Comparison of ENCODE assay signal across 23 mouse cellular contexts in genomic region chr5:139801880-139802279, GRCm38 (mm10). TPM values are rescaled to one million over a fixed set of nuclear protein-coding genes. Genes with fewer than 3 reads are reported as not detected.
DNase-seq lines count a peak whose midpoint lies in the region; ATAC-seq and TF ChIP-seq lines count a peak whose summit lies in the region.
"Had no signal": no experiment of that assay in that cellular context is flagged by ENCODE, and none has a peak within 500 bp of the region (broad histone marks: within the 10 kb centered on the region; RNA-seq: fewer than 3 reads in every experiment).

No protein-coding gene starts in this region.

- H3K27me3 ChIP-seq in embryonic facial prominence, embryonic 13.5 days, result no peaks in the 10 kb centered on the region
- no peaks in the 10 kb centered on the region for H3K27me3 ChIP-seq in embryonic facial prominence, embryonic 10.5 days (replicated peaks; ENCODE audit: low read depth, poor library complexity, severe bottlenecking)
- H3K27me3 ChIP-seq in liver, embryonic 13.5 days, result no peaks in the 10 kb centered on the region
- H3K27me3 ChIP-seq in liver, embryonic 14.5 days (ENCODE audit: control insufficient read depth, insufficient read depth, low read length), result no peaks in the 10 kb centered on the region
- H3K27me3 ChIP-seq in myocyte (ENCODE audit: control insufficient read depth, insufficient read depth, insufficient read length), result no peaks in the 10 kb centered on the region
- no peaks in the 10 kb centered on the region for H3K27me3 ChIP-seq in kidney, adult 2 months (replicated peaks; ENCODE audit: control insufficient read depth, insufficient read depth, low read length)
- 0 out of 2 replicates have a peak, but pooled peaks cover 3% of the 10 kb centered on the region for H3K27me3 ChIP-seq in midbrain, embryonic 10.5 days (ENCODE audit: low read depth, poor library complexity, severe bottlenecking)
- H3K27me3 ChIP-seq: embryonic facial prominence, embryonic 12.5 days; forebrain, embryonic 12.5 days had no signal

- no peak overlapping the region for H3K27ac ChIP-seq in embryonic facial prominence, embryonic 13.5 days
- H3K27ac ChIP-seq in embryonic facial prominence, embryonic 10.5 days (replicated peaks), result no peak overlapping the region
- peak overlapping the region; percentile 100 for H3K27ac ChIP-seq in liver, embryonic 13.5 days
- peak overlapping the region; percentile 95; the same call in 1 of the 2 replicates for H3K27ac ChIP-seq in liver, embryonic 14.5 days
- no peak overlapping the region for H3K27ac ChIP-seq in kidney, adult 2 months (ENCODE audit: insufficient read depth, low read depth, low read length)
- no peak overlapping the region for H3K27ac ChIP-seq in midbrain, embryonic 10.5 days (replicated peaks)
- H3K27ac ChIP-seq: forebrain, embryonic 12.5 days; hindbrain, embryonic 13.5 days; hindbrain, postnatal 0 days had no signal

- no peaks in the 10 kb centered on the region for H3K9me3 ChIP-seq in embryonic facial prominence, embryonic 13.5 days
- no peaks in the 10 kb centered on the region for H3K9me3 ChIP-seq in embryonic facial prominence, embryonic 10.5 days
- no peaks in the 10 kb centered on the region for H3K9me3 ChIP-seq in liver, embryonic 13.5 days (replicated peaks)
- no peaks in the 10 kb centered on the region for H3K9me3 ChIP-seq in liver, embryonic 14.5 days (ENCODE audit: control insufficient read depth, low read length)
- no peaks in the 10 kb centered on the region for H3K9me3 ChIP-seq in midbrain, embryonic 10.5 days (replicated peaks)
- H3K9me3 ChIP-seq: embryonic facial prominence, embryonic 12.5 days; forebrain, embryonic 12.5 days; heart, embryonic 10.5 days; hindbrain, embryonic 13.5 days had no signal

- no peak overlapping the region for H3ac ChIP-seq in myocyte (ENCODE audit: control insufficient read depth, insufficient read length)

- H3K79me2 ChIP-seq in myocyte (ENCODE audit: control insufficient read depth, insufficient read depth), result peaks cover 13% of the 10 kb centered on the region

- TF ChIP-seq CTCF in liver, embryonic 14.5 days (IDR thresholded peaks at IDR 0.05; ENCODE audit: low read depth), result no peak
- no peak for TF ChIP-seq CTCF in kidney, adult 2 months (conservative IDR thresholded peaks at IDR 0.05; ENCODE audit: insufficient read depth, insufficient read length, low read depth, low read length)

- peak overlapping the region; percentile 32; the same call in 1 of the 2 replicates for H3K9ac ChIP-seq in embryonic facial prominence, embryonic 13.5 days
- H3K9ac ChIP-seq in liver, embryonic 13.5 days, result 0 out of 2 replicates have a peak overlapping the region, but pooled peaks have one; percentile 79
- H3K9ac ChIP-seq in liver, embryonic 14.5 days (replicated peaks), result no peak overlapping the region
- H3K9ac ChIP-seq: embryonic facial prominence, embryonic 12.5 days; forebrain, embryonic 12.5 days; forebrain, postnatal 0 days; hindbrain, embryonic 13.5 days had no signal

- peaks cover 30% of the 10 kb centered on the region for H3K4me1 ChIP-seq in embryonic facial prominence, embryonic 13.5 days
- peaks cover 45% of the 10 kb centered on the region for H3K4me1 ChIP-seq in embryonic facial prominence, embryonic 10.5 days
- H3K4me1 ChIP-seq in liver, embryonic 13.5 days (replicated peaks), result peaks cover 97% of the 10 kb centered on the region
- peaks cover 40 to 49% of the 10 kb centered on the region in 2 experiments for H3K4me1 ChIP-seq in liver, embryonic 14.5 days (replicated peaks; ENCODE audit: control insufficient read depth in 2 of 2, insufficient read depth in 2 of 2, low read length in 1 of 2)
- H3K4me1 ChIP-seq in kidney, adult 2 months (ENCODE audit: control insufficient read depth, insufficient read depth, low read length), result peaks cover 8% of the 10 kb centered on the region
- peaks cover 53% of the 10 kb centered on the region for H3K4me1 ChIP-seq in midbrain, embryonic 10.5 days

- H3K4me2 ChIP-seq in embryonic facial prominence, embryonic 13.5 days, result no peak overlapping the region
- no peak overlapping the region for H3K4me2 ChIP-seq in liver, embryonic 13.5 days
- no peak overlapping the region for H3K4me2 ChIP-seq in liver, embryonic 14.5 days (ENCODE audit: low read depth)
- H3K4me2 ChIP-seq in myocyte (ENCODE audit: low read depth), result no peak overlapping the region
- H3K4me2 ChIP-seq: embryonic facial prominence, embryonic 12.5 days; forebrain, embryonic 12.5 days; hindbrain, embryonic 13.5 days had no signal

- WGBS in embryonic facial prominence, embryonic 13.5 days, result 86% methylated on average over 10 of the region's 10 CpGs
- WGBS in embryonic facial prominence, embryonic 10.5 days, result 90% methylated on average over 10 of the region's 10 CpGs
- WGBS in liver, embryonic 13.5 days (ENCODE audit: insufficient replicate concordance), result 88% methylated on average over 10 of the region's 10 CpGs
- WGBS in liver, embryonic 14.5 days (ENCODE audit: insufficient replicate concordance), result 82% methylated on average over 10 of the region's 10 CpGs
- 91% methylated on average over 10 of the region's 10 CpGs for WGBS in kidney, adult 2 months
- WGBS in midbrain, embryonic 10.5 days, result 92% methylated on average over 10 of the region's 10 CpGs

- no peak for DNase-seq in embryonic facial prominence, embryonic 10.5 days (ENCODE audit: low spot score)
- DNase-seq in liver, embryonic 13.5 days, result no peak
- no peak for DNase-seq in liver
- DNase-seq in liver, embryonic 14.5 days (ENCODE audit: low read depth in 3 of 3, low spot score in 3 of 3), result no peak
- no peak for DNase-seq in kidney, adult 2 months
- no peak for DNase-seq in midbrain, embryonic 10.5 days (ENCODE audit: low spot score)
- DNase-seq: adrenal gland, adult 8-10 months; adrenal gland, postnatal 36 days; cerebellum, adult 2 months; cerebellum, postnatal 10 days; embryo, embryonic 11 days; forebrain, postnatal 0 days; gastrocnemius, postnatal 14 days; heart, postnatal 10 days had no signal

- TF ChIP-seq POLR2A in myocyte (IDR thresholded peaks at IDR 0.05; ENCODE audit: insufficient read length, low read depth), result peak; percentile 21
- TF ChIP-seq POLR2A in kidney, adult 2 months (IDR thresholded peaks at IDR 0.05; ENCODE audit: low read depth, low read length), result no peak

- no peak for TF ChIP-seq EP300 in liver, embryonic 14.5 days (IDR thresholded peaks at IDR 0.05; ENCODE audit: low read depth)

- H3K4me3 ChIP-seq in embryonic facial prominence, embryonic 13.5 days, result no peak overlapping the region
- H3K4me3 ChIP-seq in embryonic facial prominence, embryonic 10.5 days, result no peak overlapping the region
- H3K4me3 ChIP-seq in liver, embryonic 13.5 days (replicated peaks), result no peak overlapping the region
- H3K4me3 ChIP-seq in liver, embryonic 14.5 days (ENCODE audit: insufficient read depth in 1 of 2, low read depth in 2 of 2, low read length in 2 of 2), result no peak overlapping the region
- no peak overlapping the region for H3K4me3 ChIP-seq in myocyte
- no peak overlapping the region for H3K4me3 ChIP-seq in kidney, adult 2 months (ENCODE audit: insufficient read depth, low read depth, low read length)
- no peak overlapping the region for H3K4me3 ChIP-seq in midbrain, embryonic 10.5 days
- H3K4me3 ChIP-seq: embryonic facial prominence, embryonic 12.5 days; forebrain, embryonic 12.5 days; heart, embryonic 10.5 days; hindbrain, embryonic 13.5 days had no signal

- H3K36me3 ChIP-seq in embryonic facial prominence, embryonic 13.5 days, result peaks cover 24% of the 10 kb centered on the region
- peaks cover 31% of the 10 kb centered on the region for H3K36me3 ChIP-seq in embryonic facial prominence, embryonic 10.5 days (replicated peaks)
- peaks cover 68% of the 10 kb centered on the region for H3K36me3 ChIP-seq in liver, embryonic 13.5 days
- peaks cover 47% of the 10 kb centered on the region for H3K36me3 ChIP-seq in liver, embryonic 14.5 days (replicated peaks; ENCODE audit: control insufficient read depth, insufficient read depth, low read depth)
- H3K36me3 ChIP-seq in myocyte (ENCODE audit: control insufficient read depth, insufficient read depth), result peaks cover 5% of the 10 kb centered on the region
- H3K36me3 ChIP-seq in kidney, adult 2 months (ENCODE audit: control insufficient read depth, insufficient read depth, low read length), result no peaks in the 10 kb centered on the region; the same call in none of the 2 replicates
- peaks cover 29% of the 10 kb centered on the region for H3K36me3 ChIP-seq in midbrain, embryonic 10.5 days

- ATAC-seq in embryonic facial prominence, embryonic 13.5 days (ENCODE audit: insufficient number of reproducible peaks, insufficient read depth, low FRiP score, low TSS enrichment, low read depth), result no peak
- ATAC-seq in liver, embryonic 13.5 days (ENCODE audit: low read depth), result no peak
- ATAC-seq in liver, embryonic 14.5 days (ENCODE audit: insufficient read depth), result no peak
- ATAC-seq: forebrain, postnatal 0 days; hindbrain, postnatal 0 days had no signal

RNA-seq across cellular contexts. Expression of gene Mafk, which starts 10.6 kb away (rescaled TPM):
- polyA plus RNA-seq in embryonic facial prominence, embryonic 13.5 days (2015; fragmentation: Nextera tagmentation; extraction: Ambion mirVana), result 8.7 and 9.6 TPM in 2 replicates
- polyA plus RNA-seq in embryonic facial prominence, embryonic 10.5 days (2016; fragmentation: Nextera tagmentation; extraction: Ambion mirVana), result 9.2 and 10.5 TPM in 2 replicates
- 41.6 and 44.9 TPM in 2 replicates for polyA plus RNA-seq in liver, embryonic 13.5 days (2015; fragmentation: Nextera tagmentation; extraction: Ambion mirVana)
- polyA plus RNA-seq in liver, embryonic 14.5 days (2012; rRNA removed), result 21.6 and 23.0 TPM in 2 replicates
- polyA plus RNA-seq in liver, embryonic 14.5 days (2014; fragmentation: Nextera tagmentation; extraction: Ambion mirVana), result 20.7 and 22.7 TPM in 2 replicates
- polyA plus RNA-seq in myocyte (2012; fragmentation: generic; extraction: Trizol), result 19.8 TPM
- 20.5 and 22.2 TPM in 2 replicates for polyA plus RNA-seq in kidney, adult 2 months (2012; rRNA removed)
- 9.7 and 9.9 TPM in 2 replicates for polyA plus RNA-seq in midbrain, embryonic 10.5 days (2016; fragmentation: Nextera tagmentation; extraction: Ambion mirVana)

RNA-seq across cellular contexts. Expression of gene Tmem184a, which starts 17.8 kb away (rescaled TPM):
- 2.3 and 2.7 TPM in 2 replicates for polyA plus RNA-seq in embryonic facial prominence, embryonic 13.5 days (2015; fragmentation: Nextera tagmentation; extraction: Ambion mirVana)
- polyA plus RNA-seq in embryonic facial prominence, embryonic 10.5 days (2016; fragmentation: Nextera tagmentation; extraction: Ambion mirVana), result 3.5 and 4.3 TPM in 2 replicates
- polyA plus RNA-seq in liver, embryonic 13.5 days (2015; fragmentation: Nextera tagmentation; extraction: Ambion mirVana), result 0.68 and 0.89 TPM in 2 replicates
- 0.75 TPM in 2 replicates for polyA plus RNA-seq in liver, embryonic 14.5 days (2012; rRNA removed)
- 0.90 and 1.2 TPM in 2 replicates for polyA plus RNA-seq in liver, embryonic 14.5 days (2014; fragmentation: Nextera tagmentation; extraction: Ambion mirVana)
- polyA plus RNA-seq in myocyte (2012; fragmentation: generic; extraction: Trizol), result 7.2 TPM
- polyA plus RNA-seq in kidney, adult 2 months (2012; rRNA removed), result 69.7 and 90.2 TPM in 2 replicates
- 0.84 and 1.2 TPM in 2 replicates for polyA plus RNA-seq in midbrain, embryonic 10.5 days (2016; fragmentation: Nextera tagmentation; extraction: Ambion mirVana)

RNA-seq across cellular contexts. Expression of gene Gm26938, which starts 24.3 kb away (rescaled TPM):
- polyA plus RNA-seq in embryonic facial prominence, embryonic 13.5 days (2015; fragmentation: Nextera tagmentation; extraction: Ambion mirVana), result 0.90 TPM in 1 of 2 replicates, not detected in the other
- polyA plus RNA-seq in embryonic facial prominence, embryonic 10.5 days (2016; fragmentation: Nextera tagmentation; extraction: Ambion mirVana), result not detected in 2 replicates
- not detected in 2 replicates for polyA plus RNA-seq in liver, embryonic 13.5 days (2015; fragmentation: Nextera tagmentation; extraction: Ambion mirVana)
- polyA plus RNA-seq in liver, embryonic 14.5 days (2012; rRNA removed), result not detected in 2 replicates
- polyA plus RNA-seq in liver, embryonic 14.5 days (2014; fragmentation: Nextera tagmentation; extraction: Ambion mirVana), result not detected in 2 replicates
- polyA plus RNA-seq in myocyte (2012; fragmentation: generic; extraction: Trizol), result not detected
- not detected in 2 replicates for polyA plus RNA-seq in kidney, adult 2 months (2012; rRNA removed)
- polyA plus RNA-seq in midbrain, embryonic 10.5 days (2016; fragmentation: Nextera tagmentation; extraction: Ambion mirVana), result not detected in 2 replicates
- polyA plus RNA-seq: cerebellum, adult 2 months; embryonic facial prominence, embryonic 12.5 days; forebrain, embryonic 12.5 days; forebrain, postnatal 0 days; gonadal fat pad, adult 2 months; heart, embryonic 10.5 days; heart, embryonic 14.5 days; hindbrain, embryonic 13.5 days; hindbrain, postnatal 0 days had no signal

RNA-seq across cellular contexts. Expression of gene Psmg3, which starts 24.8 kb away (rescaled TPM):
- 59.8 and 65.4 TPM in 2 replicates for polyA plus RNA-seq in embryonic facial prominence, embryonic 13.5 days (2015; fragmentation: Nextera tagmentation; extraction: Ambion mirVana)
- polyA plus RNA-seq in embryonic facial prominence, embryonic 10.5 days (2016; fragmentation: Nextera tagmentation; extraction: Ambion mirVana), result 91.9 and 95.0 TPM in 2 replicates
- 68.7 and 70.5 TPM in 2 replicates for polyA plus RNA-seq in liver, embryonic 13.5 days (2015; fragmentation: Nextera tagmentation; extraction: Ambion mirVana)
- 34.5 and 41.9 TPM in 2 replicates for polyA plus RNA-seq in liver, embryonic 14.5 days (2012; rRNA removed)
- 46.5 and 56.0 TPM in 2 replicates for polyA plus RNA-seq in liver, embryonic 14.5 days (2014; fragmentation: Nextera tagmentation; extraction: Ambion mirVana)
- 57.7 TPM for polyA plus RNA-seq in myocyte (2012; fragmentation: generic; extraction: Trizol)
- polyA plus RNA-seq in kidney, adult 2 months (2012; rRNA removed), result 24.4 and 29.2 TPM in 2 replicates
- 100 and 102 TPM in 2 replicates for polyA plus RNA-seq in midbrain, embryonic 10.5 days (2016; fragmentation: Nextera tagmentation; extraction: Ambion mirVana)

RNA-seq across cellular contexts. Expression of gene Ints1, which starts 26.4 kb away (rescaled TPM):
- 24.5 and 29.0 TPM in 2 replicates for polyA plus RNA-seq in embryonic facial prominence, embryonic 13.5 days (2015; fragmentation: Nextera tagmentation; extraction: Ambion mirVana)
- polyA plus RNA-seq in embryonic facial prominence, embryonic 10.5 days (2016; fragmentation: Nextera tagmentation; extraction: Ambion mirVana), result 42.6 and 44.4 TPM in 2 replicates
- polyA plus RNA-seq in liver, embryonic 13.5 days (2015; fragmentation: Nextera tagmentation; extraction: Ambion mirVana), result 12.7 and 13.8 TPM in 2 replicates
- 12.1 and 14.5 TPM in 2 replicates for polyA plus RNA-seq in liver, embryonic 14.5 days (2012; rRNA removed)
- polyA plus RNA-seq in liver, embryonic 14.5 days (2014; fragmentation: Nextera tagmentation; extraction: Ambion mirVana), result 13.5 and 17.5 TPM in 2 replicates
- polyA plus RNA-seq in myocyte (2012; fragmentation: generic; extraction: Trizol), result 46.4 TPM
- polyA plus RNA-seq in kidney, adult 2 months (2012; rRNA removed), result 40.1 and 42.2 TPM in 2 replicates
- 33.4 and 34.7 TPM in 2 replicates for polyA plus RNA-seq in midbrain, embryonic 10.5 days (2016; fragmentation: Nextera tagmentation; extraction: Ambion mirVana)

Comparison
In these comparisons a context has a peak if more than half of its experiments do, and no peak if none do; other contexts are left out.
1. H3K27ac ChIP-seq: peak in liver, embryonic 13.5 days (single experiment) and liver, embryonic 14.5 days (single experiment); none in embryonic facial prominence, embryonic 13.5 days (single experiment), embryonic facial prominence, embryonic 10.5 days (single experiment), kidney, adult 2 months (single experiment) and midbrain, embryonic 10.5 days (single experiment).